Mouse (Mus musculus) lung, postnatal 4 days (tissue): ENCODE measurements around the gene Swi5.

Experiments used
- DNase-seq, 2 experiments: peaks; one replicate each; pipeline ENCODE4 v3.0.0; 2021

The Swi5 gene

DNA sequence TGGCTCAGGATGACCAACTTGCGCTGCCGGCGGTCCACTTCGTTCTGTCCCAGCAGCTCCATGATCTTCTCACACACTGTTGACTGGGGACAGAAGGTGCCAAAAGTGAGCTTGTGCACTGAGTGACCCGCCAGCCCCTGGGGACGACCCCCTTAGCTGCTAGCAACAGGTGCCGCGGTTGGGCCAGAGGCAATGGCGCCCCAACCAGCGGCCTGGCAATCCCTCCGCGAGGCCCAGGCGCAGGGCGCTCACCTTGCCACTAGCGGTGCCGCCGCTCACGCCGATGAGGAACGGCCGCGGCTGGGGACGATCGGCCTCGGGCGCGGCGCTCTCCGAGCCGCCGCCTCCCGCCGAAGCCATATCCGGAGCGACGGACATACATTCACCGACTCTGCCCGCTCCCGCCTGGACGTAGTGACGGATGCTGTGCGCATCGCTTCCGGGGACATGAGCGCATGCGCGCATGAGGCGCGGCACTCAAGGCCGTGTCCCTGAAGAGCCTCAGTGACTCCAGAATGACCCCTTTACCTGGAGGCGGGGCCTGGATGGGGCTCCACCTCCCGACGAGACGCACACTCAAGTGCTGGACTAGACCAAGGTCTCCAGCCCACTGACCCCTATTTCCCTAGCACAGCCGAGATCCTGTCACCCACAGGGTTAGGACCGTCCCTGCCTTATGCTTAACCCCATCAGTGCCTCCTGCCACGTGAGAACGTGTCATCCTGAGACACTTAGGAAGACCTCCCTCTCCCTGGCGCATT is 28.0 kb downstream of the Swi5 start, which contains the start of gene Uck1:
Gene Uck1, minus strand, starts transcription at position 503 of the 761 bp plus-strand sequence.
- DNase-seq: peak; percentile 91 to 94

DNA sequence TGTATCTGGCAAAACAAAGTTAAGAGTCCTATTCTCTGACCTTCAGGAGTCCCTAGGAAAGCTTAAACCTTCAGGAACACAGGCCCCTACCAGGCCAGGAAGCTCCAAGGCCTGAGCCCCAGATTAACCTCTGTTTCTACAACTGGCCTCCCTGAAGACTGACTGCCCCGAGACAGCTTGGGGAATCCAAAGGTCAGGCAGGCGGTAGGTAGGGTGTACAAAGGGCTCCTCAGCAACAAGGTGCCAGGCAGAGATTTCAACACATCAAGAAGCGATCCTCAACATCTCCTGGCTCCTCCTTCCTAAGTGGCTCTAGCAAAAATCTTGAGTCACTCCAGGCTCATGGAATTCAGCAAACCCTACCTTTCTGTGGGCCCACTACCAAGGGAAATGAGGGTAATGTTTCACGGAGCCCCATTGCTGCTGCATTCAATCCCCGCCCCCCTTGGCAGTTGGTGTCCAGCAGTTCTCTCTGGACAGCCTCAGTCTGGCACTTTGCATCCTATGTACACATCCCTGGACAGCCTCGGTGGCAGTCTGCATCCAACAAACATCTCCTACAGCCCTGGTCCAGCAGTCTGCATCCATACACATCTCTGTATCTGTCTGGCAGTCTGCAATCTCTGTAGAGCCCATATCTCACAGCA is 28.9 kb downstream of the Swi5 start:
- no peak for DNase-seq

- DNase-seq: no peak
These were observed 31.6 kb downstream of the Swi5 start for GRCm38 (mm10) chr2:32256273-32256672.

DNA sequence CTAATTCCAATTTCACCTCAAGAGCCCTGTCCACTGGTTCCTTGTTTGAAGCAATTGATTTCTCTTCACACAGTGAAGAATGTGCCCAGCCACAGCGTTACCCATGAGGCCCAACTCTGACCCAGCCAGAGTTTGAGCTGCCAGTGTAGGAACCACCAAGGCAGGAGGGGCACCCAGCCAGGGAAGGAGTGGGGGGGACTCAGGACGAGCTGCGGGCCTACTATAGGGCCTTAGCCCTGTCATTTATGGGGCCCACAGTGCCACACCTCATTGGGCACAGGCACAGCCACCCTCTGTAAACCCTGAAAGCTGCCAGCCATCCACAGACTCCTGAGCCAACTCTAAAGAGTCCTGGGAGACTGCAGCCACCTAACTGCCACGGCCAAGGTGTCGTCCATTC is 33.3 kb downstream of the Swi5 start:
- DNase-seq: no peak

DNA sequence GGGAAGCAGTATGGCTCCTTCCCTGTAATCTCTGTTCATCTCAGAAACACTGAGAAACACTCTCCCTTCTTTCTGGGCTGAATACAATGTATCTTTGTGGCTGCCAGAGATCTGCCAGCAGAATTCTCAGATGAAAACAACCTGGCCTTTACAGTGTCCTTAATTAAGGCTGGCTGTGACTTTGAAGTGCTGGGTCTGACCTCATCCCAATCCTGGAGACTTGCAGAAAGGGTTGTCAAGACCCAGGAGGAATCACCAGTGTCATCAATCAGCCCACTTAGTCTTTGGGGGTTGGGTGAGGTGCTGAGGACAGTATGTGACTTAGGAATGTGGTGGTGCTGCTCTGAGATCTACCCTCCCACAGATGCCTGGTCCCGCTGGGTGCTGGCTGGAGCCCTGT is 34.5 kb downstream of the Swi5 start:
- no peak for DNase-seq

DNA sequence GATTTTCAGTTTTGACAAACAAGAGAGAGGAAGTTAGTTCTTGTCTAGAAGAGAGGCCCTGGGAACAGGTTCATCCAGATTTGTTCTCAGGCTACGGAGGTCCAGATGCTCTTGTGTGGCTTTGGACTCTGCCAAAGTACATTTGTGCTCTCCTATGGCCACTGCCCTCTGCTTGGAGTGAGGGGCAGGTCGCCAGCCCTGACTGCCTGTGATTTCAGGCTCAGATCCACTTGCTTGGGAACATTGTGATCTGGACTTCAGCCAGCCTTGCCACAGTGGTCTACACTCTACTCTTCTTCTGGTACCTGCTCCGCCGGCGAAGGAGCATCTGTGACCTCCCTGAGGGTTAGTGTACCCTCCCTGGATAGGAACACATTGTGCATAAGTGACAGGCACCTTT is 35.2 kb downstream of the Swi5 start:
- DNase-seq: peak in 1 of 2 experiments; percentile 52

GRCm38 (mm10) chr2:32251791-32252527 is 35.9 kb downstream of the Swi5 start:
- peak; percentile 21 to 71 for DNase-seq

GRCm38 (mm10) chr2:32248377-32249361 is 39.2 kb downstream of the Swi5 start:
- DNase-seq: peak; percentile 54 to 89

DNA sequence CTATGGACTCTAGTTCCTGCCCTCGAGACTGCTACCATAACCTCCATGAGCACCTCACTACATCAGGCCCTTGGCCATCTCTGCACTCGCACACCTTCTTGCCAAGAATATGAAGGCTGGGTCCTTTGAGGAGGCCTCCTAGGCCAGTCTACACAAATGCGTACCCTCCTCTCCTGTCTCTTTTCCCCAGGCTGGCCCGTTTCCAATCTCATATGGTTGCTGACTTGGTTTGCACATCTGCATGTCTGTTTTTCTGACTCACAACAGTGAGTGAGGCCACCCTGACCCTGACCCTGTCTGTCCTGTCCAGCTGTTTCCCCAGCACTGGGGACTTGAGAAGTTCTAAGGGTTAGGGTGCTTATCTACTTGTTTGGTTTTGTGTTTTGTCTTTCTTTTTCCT is 41.1 kb downstream of the Swi5 start:
- no peak for DNase-seq

- DNase-seq: no peak
These were observed 44.9 kb downstream of the Swi5 start for GRCm38 (mm10) chr2:32242986-32243385.

GRCm38 (mm10) chr2:32240591-32240990 is 47.3 kb downstream of the Swi5 start:
- no peak for DNase-seq

DNA sequence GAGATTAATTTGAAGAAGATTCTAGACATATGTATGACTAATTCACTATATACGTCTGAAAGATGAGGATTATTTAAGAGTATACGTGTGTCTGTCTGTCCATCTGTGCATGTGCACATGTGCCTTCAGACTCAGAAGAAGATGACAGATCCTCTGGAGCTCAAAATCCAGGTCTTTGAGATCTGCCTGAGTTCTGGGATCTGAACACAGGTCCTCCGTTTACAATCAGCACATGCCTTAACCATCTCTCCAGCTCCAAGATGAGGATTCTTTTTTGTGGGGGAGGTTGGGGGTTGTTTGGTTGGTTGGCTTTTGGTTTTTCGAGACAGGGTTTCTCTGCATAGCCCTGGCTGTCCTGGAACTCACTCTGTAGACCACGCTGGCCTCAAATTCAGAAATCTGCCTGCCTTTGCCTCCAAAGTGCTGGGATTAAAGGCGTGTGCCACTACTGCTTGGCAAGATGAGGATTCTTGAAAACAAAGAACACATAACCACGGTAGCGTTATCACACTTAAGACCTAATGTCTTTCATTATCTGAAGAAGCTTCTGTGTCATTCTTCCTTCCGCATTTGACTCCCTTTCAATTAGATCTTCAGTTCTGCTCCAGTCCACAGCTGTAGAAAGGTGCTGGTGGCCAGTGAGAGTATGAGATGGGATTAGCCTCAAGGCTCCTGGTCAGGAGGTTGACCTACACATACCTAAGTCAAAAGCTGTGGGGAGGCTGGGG is 49.0 kb downstream of the Swi5 start:
- no peak for DNase-seq

DNA sequence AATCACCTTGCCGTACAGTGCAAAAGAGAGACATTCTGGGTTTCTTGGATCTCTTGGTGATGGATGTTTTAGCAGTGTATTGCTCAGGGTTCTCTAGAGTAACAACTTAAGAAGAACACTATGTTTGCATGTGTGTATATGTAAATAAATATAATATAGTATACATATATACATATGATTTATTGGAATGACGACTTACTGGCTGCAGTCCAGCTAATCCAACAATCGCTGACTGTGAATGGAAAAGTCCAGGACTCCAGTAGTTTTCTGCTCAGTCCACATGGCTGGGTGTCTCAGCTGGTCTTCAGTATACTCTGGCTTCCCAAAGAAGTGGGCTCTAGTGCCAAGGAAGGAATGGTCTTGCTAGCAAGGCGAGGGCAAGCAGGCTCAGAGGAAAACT is 50.3 kb downstream of the Swi5 start:
- no peak for DNase-seq

DNA sequence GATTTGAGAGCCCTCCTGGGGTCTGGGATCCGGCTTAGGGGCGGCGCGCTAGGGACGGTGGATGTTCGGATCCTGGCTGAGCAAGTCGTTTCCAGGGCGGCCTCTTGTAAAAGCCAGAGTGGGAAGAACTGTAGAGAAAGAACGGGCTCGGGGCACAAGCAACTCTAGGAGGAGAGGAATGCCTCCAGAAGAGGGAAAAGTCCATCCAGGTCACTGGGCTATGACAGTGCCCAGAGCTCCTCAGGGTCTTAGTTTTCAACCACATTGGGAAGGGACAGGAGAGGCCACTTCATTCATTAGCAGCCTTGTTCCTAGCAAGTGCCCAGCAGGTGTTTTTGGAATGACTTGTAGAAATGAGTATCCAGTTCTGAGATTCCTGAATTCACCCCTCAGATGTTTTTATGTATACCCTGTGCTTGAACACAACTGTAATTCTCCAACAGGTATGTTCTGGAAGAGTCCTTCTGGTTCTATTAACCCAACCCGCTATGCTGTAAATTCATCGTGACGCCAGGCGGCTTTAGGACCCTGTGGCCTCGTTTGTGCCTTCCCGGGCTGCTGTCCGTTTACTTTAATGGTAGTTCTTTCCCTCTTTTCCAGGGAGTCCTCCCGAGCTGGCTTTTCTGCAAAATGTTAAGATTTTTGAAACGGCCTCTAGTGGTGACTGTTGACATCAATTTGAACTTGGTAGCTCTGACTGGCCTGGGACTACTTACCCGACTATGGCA is 51.0 kb downstream of the Swi5 start:
- peak in 1 of 2 experiments; percentile 63 for DNase-seq

DNA sequence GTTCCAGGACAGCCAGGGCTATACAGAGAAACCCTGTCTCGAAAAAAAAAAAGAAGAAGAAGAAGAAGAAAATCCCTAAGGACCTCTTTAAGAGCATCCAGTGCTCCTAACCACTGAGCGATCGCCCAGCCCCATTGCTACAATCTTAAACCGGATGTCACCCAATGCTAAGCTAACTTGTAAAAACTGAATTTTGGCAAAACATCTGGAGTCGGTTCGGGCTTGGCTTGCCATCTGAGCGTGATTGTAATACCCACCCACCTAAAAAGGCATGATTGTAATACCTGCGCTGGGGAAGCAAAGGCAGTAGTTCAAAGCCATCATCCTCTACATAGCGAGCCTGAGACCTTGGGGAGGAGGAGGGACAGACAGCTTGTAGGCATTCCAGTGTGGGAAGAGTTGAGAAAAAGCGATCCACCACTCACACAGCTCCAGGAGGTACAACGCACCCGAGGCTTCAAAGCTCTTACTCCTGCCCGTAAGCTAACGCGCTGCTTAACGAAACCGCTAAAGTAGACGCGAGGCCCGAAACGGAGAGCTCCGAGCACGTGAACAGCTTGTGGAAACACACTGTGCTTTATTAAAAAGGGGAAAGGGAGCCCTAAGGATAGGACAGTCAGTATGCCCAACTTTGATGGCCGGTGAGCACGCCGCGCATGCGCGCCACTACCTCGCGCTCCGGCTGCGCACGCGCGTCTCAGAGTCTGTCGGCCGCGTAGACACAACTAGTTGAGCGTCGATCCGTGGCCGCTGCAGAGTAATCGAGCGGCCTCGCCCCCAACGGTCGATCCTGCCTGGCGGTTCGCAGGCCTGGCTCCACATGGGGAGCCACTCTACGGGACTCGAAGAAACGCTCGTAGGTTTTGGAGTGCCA is 51.8 kb downstream of the Swi5 start, which contains the start of gene Pomt1:
Gene Pomt1, plus strand, starts transcription at position 705 of the 874 bp plus-strand sequence.
- peak; percentile 93 to 96 for DNase-seq

GRCm38 (mm10) chr2:32235433-32235832 is 52.4 kb downstream of the Swi5 start:
- DNase-seq: no peak
